Mouse (Mus musculus): ENCODE measurements around the gene Wwox.

Wwox gene

DNA sequence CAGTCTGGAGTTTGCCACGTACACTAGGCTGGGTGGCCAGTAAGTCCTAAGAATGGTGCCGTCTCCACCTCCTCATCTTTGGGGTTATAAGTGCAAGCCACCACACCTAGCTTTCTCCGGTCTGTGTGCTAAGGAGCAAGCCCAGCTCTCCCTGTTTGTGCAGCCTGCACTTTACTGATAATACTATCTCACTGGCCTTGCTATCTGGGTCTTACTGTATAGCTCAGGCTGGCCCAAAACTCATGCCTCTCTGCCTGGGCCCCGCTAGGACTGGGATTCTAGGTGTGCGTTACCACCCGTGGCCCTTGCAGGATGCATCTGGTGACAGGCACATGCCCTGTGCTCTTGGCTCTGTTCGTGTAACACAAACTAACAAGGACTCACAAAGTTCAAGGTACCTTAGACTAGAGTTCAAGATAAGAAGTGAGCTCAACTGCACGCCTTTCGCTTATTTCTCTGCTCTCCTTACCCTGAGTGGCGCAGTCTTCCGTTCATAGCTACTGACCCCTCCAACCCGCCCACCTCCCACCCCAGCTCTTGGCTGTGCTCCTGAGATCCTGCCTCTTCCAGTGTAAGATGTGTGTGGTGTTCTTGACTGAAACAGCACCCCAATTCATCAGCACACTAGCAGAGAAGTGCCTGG is 618.9 kb downstream of the Wwox start:
- no peak for DNase-seq

DNA sequence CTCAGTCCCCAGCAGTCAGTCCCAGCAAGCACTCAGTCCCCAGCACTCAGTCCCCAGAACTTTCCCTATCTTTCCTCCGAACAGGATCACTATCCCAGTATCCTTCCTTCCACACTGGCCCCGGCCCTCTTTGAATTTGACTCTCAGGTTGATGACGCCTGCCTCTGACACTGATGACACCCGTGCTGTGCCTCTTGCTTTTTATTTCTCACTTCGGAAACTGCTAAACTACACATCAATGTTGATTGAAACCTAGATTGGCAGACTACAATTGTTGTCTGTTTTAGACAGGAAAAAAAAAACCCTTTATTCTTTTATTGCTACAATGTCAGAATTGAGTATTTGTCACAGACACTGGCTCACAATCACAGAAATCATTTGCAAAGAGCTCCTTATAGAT is 624.2 kb downstream of the Wwox start:
- DNase-seq, result no peak

DNA sequence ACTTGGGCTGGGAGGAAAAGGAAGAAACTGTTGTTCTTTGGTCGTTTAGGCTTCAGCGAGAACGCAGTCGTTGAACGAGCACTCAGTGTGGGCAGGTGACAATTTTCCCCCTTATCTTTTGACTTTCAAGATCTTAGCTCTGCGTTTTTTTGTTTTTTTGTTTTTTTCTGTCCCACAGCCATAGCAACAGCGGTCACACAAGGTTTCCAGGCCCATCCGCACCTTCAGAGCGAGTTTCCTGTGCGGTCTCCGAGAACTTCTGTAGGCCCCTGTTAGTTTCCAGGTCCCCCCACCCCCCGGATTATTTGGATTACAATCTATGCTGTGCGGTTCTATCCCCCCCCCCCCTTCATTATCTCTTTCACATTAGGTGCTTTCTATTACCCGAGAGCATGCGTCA is 625.2 kb downstream of the Wwox start:
- DNase-seq, result no peak

DNA sequence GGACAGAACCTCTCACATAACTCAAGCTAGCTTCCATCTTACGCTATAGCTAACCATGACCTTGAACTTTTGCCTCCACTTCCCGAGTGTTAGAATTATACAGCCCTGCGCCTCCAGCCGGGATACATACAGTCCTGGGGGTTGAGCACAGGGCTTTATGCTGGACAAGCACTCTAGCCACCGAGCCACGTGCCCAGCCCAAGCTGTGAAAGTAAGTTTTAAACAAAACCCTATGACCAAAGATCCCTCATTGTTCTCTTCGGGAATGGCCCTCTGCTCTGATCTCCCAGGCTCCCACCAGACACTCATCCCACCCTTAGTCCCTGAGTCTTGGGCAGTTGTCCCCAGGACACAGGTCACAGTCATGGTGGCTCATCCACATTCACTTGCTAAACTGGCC is 625.9 kb downstream of the Wwox start:
- DNase-seq, result no peak

DNA sequence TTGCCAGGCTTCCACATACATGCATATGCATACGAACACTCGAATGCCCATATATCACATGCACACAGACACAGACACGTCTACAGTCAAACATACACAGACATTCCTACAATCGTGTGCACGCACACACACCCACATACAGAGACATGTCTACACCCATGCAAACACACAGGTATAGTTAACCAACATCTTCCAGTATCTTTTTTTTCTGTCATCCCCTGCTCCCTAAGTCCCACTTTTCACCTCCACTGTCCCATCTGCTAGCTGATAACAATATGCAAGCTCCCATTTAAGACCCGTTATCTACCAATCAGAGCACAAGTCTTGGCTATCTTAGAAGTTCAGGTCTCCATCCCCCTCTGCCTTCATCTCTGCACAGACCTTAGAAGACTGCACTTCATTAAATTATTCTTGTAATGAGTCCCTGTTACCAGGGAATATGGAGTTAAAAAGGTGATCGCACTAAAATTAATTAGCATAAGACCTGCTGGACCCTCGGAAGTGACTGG is 627.1 kb downstream of the Wwox start:
- DNase-seq, result no peak

DNA sequence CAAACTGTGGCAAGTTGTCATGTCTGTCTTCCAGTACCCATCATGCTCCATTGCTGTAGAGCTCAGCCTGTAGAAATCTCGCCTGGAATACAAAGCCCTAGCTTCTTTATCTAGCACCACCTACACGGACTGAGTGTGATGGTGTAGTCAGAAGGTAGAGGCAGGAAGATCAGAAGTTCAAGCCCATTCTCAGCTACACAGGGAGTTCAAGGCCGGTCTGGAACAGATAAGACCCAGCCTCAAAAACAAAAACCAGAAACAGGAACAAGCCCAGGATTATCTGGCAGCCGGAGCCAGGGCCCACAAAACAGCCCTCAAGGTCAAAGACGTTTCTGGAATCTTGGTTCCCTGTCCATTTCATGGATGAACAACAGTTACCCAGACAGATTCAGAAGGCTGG is 629.3 kb downstream of the Wwox start:
- no peak for DNase-seq

DNA sequence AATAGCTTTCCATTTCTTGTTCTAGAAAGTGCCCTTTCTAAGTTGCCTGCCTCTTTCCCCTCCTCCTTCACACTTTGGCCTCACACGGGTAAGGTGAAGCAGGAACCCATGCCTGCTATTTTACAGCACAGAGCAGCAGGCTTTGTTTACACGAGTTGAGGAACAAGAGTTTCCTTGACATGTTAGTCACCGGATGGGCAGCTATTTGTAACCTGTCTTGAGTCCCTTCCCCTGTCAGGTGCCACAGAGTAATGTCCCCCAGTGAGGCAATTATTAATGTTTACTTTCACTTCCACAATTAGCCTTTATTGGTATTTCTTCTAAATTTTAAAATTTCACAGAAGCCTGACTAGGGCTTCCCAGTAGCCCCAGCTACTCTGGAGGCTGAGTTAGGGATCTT is 630.8 kb downstream of the Wwox start:
- DNase-seq, result no peak

DNA sequence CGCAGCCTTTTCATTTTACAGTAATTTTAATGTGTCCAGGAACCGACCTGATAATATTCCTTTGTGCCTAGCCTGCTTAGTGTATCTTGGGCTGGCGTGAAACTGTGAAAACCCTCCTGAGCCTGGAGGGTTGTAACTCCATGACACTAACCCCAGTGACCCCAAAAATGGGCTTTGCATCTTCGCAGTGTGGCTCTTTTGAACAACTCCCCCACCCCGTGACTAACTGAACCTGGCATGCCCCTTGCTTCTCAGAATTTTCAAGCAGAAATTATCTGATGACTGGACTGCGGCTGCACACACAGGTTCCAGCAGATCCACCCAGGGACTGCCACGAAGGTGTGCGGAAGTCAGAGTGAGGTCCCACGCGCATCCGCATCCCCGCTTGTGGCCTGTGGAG is 631.8 kb downstream of the Wwox start:
- DNase-seq, result no peak

DNA sequence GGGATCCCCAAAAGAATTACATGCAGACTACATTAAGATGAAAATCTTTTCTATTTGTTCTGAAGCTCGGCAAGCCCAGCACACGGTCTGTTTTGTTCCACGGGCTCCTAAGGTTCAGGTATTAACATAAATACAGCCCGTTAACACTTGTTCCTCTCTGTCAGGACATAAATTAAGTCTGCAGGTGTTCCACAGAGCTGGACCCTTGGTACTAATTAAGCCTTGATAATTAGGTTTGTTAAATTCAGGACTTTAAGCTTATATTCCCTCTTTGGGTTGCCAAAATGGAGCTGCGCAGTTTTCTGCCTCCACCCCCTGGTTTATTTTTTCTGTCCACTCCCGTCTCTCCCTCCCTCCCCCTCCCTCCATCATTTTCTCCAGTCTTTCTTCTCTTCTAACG is 638.8 kb downstream of the Wwox start:
- no peak for DNase-seq

DNA sequence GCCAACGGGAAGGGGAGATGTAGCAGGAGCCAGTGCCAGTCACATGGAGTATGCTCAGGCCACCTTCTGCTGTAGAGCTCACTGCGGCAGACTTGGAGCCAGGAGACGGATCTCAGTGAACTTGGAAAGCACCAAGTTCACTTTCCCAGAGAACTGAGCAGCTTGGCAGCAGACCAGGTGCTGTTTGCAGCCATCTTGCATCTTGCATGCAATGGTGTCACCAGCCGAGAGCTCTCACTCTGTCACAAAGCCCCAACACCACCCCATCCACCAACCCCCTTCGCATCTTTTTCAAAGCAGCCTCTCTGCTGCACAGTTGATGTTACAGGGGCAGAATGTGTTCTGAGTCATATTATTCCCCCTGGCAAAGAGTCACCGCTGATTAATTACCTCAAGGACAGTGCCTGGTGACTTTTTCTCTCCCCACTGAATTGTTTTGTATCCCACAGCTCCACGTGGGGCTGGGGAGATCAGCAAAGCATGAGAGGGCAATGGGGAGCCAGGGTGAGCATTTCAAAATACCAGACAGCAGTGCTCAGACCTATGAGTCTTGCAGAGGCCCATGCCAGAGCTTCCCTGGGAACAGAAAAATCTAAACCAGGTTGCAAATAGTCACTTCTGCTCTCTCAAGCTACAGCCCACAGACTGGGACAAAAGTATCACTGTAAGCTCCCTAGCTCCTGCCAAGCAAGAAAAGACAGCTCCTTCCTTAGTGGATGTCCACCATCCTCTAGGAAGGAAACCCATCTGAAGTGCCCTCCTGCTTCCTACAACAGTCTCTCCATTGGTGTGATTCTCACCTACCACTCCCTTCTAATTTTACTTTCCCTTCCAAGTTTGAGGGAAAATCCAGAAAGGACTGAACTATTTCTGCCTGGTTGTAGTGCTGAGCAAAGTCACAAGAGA is 642.1 kb downstream of the Wwox start:
- DNase-seq, result peak; percentile 14

DNA sequence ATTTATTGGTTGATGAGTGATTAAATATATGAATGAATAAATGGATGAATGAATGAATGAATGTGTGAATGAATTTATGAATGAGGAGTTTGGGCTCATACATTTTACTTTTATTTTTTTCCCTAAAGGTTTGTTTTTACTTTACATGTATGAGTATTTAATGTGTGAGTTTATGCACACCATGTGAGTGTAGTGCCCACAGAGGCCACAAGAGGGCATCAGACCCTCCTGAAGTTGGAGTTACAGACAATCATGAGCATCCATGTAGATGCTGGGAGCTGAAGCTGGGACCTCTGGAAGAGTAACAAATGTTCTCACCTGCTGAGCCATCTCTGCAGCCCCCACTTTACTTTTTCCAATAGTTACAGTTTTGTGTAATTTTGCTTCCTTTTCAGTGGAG is 648.7 kb downstream of the Wwox start:
- DNase-seq, result no peak

DNA sequence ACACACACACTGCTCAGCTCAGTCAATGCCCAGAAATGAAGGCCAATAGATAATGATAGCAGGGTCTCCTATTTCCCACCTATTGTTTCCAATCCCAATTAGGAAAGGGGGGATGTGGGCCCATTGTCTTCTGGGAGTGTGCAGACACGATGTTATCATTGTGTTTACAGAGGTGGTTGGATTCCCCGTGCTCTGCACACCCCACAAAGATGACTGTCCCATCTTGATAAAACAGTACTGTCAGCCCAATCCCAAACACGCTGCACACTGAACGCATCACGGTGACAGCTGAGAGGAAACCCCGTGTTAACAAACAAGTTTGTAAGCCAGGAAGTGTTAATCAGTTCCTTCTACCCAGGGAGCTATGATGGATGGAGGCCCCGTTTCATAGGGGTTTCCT is 650.3 kb downstream of the Wwox start:
- no peak for DNase-seq

DNA sequence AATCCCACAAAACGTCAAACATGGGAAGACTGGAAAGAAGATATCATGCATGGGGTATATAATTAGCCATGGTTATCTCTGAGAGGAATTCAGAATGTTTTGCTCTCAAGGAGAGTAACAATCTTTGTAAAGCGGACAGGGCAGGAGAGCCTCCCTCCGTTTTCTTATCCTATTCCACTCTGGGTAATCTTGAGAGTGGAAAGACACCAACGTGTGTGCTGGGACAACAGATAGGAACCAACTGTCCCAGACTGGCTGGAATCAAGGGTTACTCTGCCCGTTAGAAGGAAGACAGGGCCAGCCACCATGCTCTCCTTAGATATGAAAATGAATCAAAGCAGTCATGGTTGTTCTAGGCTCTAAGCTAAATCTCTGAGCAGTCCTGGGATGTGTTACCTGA is 650.7 kb downstream of the Wwox start:
- no peak for DNase-seq

DNA sequence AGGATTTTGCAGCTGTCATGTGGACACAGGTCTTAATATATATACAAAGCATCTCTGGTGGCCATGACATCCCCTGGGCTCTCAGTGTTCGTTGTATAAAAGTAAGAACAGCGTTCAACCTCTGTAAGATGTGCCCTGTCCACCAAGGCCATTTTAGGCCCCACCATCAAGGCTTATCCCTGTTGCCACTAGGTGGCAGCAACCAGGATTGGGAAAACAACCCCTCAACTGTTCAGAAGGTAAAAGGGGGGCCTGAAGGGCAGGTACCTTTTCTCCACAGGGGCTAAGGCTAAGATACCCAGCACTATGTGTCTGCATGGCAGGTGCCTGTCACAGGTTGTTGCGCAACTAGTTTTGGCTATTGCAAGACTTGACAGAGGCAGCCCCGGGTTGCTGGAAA is 656.1 kb downstream of the Wwox start:
- DNase-seq, result peak; percentile 30 to 42

DNA sequence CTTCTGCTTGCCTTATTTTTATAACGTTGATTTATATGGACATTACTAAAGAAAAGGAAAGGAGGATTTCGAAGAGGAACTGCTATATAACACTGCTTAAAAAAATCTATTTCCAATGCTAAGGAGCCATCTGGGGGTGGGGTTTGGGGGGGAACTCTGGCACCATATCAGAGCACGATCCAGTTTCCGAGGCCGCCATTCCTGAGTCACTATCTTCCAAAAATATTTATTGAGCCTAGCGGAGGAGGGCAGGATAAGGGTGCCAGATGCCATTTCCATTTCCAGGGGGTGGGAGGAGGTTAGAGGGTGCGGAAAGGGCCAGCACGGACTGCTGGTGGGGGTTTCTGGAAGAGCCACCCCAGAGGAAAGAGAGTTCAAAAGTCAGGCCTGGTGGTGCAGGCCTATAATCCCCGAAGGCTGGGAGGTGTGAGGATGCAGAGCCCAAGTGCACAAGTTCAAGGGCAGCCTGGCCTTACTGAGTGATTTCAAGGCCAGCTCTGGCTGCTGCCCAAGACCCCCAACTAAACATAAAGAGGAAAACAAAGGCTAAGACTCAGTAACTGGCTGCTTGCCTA is 658.6 kb downstream of the Wwox start:
- DNase-seq, result no peak

DNA sequence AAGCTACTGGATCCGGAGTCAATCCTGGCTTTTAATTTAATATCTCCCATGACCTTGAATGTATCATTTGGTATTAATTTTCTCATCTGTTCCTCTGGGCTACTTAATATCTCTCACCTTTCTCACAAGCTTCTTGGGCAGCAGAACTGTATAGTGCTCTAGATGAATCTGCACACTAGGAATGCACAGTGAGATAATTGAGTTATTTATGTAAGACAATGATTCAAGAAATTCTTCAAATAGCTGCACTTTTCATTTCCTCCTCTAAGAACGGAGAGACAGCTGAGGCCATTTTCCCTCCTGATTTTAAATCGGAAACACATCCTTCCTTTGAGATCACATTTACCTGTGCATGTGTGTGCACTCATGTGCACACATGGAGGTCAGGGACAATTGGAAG is 669.9 kb downstream of the Wwox start:
- DNase-seq, result no peak

DNA sequence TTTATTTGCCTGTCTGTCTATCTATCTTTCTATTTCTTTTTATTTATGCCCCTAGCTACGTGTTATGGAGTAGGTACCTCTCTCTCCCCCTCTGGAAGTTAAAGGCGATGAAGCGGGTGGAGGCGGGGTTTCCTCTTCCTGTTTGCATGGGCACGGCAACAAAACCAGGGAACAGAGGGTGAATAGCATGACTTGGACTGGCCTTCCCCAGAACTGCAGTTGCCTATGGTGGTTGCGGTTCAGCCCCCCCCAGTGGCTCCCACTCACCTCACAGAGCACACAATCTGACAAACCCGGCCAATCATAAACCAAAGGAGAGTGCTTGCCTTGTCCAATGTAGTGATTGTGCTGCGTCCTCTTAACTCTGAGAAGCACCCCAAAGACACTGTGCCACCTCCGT is 671.0 kb downstream of the Wwox start:
- DNase-seq, result no peak

DNA sequence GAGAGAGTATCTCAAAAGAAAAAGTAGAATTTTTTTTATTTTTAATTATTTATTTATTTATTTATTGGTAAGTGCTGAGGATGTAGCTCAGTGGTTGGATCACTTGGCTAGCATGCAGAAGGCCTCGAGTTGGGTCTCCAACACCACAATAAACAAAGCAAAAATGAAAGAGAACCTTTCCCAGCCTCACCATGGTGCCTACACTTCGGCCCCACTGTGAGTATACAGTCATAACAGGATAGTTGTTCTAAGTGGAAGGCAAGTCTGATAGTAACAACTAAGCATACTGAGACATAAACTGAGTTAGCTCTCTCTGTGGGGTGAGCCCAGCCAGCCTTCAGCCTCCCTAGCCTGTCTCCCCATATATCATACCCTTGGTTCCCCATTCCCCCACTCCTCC is 672.6 kb downstream of the Wwox start:
- no peak for DNase-seq

DNA sequence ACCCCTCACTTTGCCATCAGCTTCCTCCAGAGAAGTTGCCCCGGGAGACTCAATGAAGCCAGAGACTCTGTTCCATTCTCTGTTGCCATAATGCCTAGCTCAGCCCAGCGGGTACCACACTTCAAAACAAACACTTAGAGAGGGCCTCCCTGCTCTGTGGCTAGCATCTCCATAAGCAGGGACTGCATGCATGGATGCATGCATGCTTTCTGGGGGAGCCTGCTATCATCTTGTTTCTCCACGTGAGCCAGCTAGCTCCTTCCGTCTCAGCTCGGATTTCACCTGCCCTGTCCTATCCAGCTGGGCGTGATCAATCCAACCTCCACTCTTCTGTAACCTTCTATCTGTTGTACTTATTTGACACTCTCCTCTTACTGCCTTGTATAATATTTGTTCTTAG is 675.0 kb downstream of the Wwox start:
- DNase-seq, result no peak

DNA sequence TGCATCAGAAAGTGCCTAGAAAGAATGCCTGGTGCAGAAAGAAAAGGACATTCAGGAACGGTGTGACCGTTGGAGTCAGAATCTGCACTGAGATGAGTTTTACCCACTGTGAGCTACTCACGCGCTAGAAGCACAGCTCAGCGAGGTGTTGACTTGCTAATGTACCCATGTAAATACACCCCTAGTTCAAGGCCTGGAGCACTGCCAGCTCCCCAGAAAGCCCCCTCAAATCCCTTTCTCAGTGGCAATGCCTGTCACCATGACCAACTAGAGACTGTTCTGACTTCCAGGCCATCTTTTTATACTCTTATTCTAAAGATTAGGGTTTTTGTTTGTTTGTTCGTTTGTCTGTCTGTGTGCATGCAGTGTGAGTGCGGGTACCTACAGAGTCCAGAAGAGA is 686.6 kb downstream of the Wwox start:
- no peak for DNase-seq

DNA sequence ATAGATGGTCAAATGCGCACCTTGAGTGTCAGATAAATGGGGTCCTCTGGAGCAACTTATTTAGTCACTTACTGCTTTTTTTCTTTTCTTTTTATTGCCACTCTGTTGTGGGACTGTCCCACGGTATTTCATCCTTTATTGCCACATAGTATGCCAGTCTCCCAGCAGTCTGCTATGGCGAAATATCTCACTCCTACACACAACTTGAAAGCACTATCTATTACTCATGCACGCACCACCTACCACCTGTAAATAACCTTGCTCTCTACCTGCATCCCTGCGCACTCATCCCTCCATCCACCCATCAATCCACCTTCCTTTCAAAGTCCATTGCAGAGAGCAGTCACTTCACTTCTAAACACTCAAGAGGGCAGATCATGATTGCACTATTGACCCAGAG is 687.2 kb downstream of the Wwox start:
- no peak for DNase-seq

DNA sequence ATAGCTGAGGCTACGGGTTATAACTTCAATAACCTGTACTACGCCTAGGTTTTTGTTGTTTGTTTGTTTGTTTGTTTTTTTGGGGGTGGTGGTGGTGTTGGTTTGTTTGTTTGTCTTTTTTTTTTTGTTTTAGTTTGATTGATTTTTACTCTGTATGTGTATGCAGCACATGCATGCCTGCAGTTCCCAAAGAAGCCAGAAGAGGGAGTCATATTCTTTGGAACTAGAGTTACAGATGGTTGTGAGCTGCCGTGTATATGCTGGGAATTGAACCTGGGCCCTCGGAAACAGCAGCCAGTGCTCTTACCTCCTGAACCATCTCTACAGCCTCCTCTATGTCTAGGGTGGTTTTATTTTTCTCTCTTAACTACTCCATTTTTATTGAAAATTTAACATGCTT is 689.9 kb downstream of the Wwox start:
- no peak for DNase-seq

DNA sequence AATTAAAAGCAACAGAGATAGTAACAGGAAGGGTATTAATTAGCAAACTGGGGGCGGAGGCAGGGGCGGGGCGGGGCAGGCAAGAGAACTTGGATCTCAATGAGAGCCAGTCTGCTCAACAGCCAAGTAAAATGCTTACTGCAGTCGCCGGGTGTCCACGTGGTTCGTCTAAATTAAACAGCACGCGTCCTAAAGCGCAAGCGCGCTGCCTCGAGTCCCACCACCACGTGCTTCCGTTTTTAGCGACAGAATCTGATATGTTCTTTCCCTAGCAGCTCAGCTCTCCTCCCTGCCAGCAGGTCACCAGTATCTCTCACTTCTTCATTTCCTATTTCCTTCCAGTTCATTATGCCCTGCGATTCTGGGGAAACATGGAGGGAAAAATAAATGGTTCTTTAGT is 693.7 kb downstream of the Wwox start:
- no peak for DNase-seq

DNA sequence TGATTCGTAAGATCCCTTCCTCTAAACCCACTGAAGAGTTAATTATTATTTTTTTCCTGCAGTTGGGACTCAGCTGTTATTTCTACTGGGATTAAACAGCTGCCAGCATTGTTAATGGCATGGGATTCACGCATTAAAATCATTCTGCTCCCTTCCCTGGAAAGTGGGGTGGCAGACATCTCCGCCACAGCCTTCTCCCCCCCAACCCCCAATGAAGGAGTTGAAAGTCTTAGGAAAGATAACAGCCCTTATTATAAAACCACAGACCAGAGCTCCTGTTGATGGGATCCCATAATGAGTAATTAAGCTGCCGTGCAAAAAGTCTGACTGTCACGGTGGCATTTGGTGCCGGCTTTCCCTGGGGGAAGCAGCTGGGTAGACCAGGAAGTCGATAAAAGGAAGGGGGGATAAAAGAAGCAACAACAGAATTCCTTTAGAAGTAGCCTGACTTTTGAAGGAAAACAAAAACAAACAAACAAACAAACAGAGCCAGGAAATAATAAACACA is 694.3 kb downstream of the Wwox start:
- DNase-seq, result no peak
